12 mouse cellular contexts compared by ENCODE assay signal in genomic region chr11:116660181-116660580, GRCm38 (mm10). TPM values are rescaled to one million over a fixed set of nuclear protein-coding genes. Genes with fewer than 3 reads are reported as not detected.
A peak's percentile ranks its signal among the peaks of the same experiment; 100 is the strongest.
DNase-seq lines count a peak whose midpoint lies in the region; ATAC-seq and TF ChIP-seq lines count a peak whose summit lies in the region.
"Had no signal": no experiment of that assay in that cellular context is flagged by ENCODE, and none has a peak within 500 bp of the region (broad histone marks: within the 10 kb centered on the region; RNA-seq: fewer than 3 reads in every experiment).

No protein-coding gene starts in this region.

- ATAC-seq in hindbrain, postnatal 0 days, result no peak

- H3K9ac ChIP-seq in hindbrain, postnatal 0 days (replicated peaks; ENCODE audit: low read length), result no peak overlapping the region
- H3K9ac ChIP-seq: heart, embryonic 15.5 days; liver, embryonic 13.5 days had no signal

- DNase-seq in cerebellum, adult 11-12 months, result peak; percentile 56
- no peak for DNase-seq in cerebellum, adult 18-20 months
- peak; percentile 32 for DNase-seq in layer of hippocampus, adult 11-12 months (ENCODE audit: low spot score)
- DNase-seq in layer of hippocampus, adult 8-10 months (ENCODE audit: low spot score in 2 of 2), result no peak
- DNase-seq in MN1 (ENCODE audit: low spot score), result peak; percentile 48
- DNase-seq in hindbrain, postnatal 0 days (ENCODE audit: low spot score), result peak; percentile 67
- DNase-seq in urinary bladder, postnatal 14 days (ENCODE audit: low spot score), result no peak
- no peak for DNase-seq in thymus, postnatal 4 days
- DNase-seq: kidney, adult 11 months; liver, embryonic 13.5 days; thymus, adult 2 months had no signal

- no peaks in the 10 kb centered on the region for H3K27me3 ChIP-seq in hindbrain, postnatal 0 days (ENCODE audit: insufficient read depth, low read length)

- no peaks in the 10 kb centered on the region for H3K9me3 ChIP-seq in hindbrain, postnatal 0 days (ENCODE audit: low read length)
- H3K9me3 ChIP-seq: heart, embryonic 15.5 days; liver, embryonic 13.5 days had no signal

- no peak for TF ChIP-seq CTCF in hindbrain, postnatal 0 days (IDR thresholded peaks at IDR 0.05; ENCODE audit: low read depth)

- H3K4me3 ChIP-seq in hindbrain, postnatal 0 days (ENCODE audit: low read length), result no peak overlapping the region
- H3K4me3 ChIP-seq: heart, embryonic 15.5 days; liver, embryonic 13.5 days had no signal

- no peak overlapping the region for H3K4me2 ChIP-seq in hindbrain, postnatal 0 days (ENCODE audit: low read depth, low read length)
- H3K4me2 ChIP-seq: heart, embryonic 15.5 days; liver, embryonic 13.5 days had no signal

- H3K36me3 ChIP-seq in hindbrain, postnatal 0 days (ENCODE audit: insufficient read depth, low read length), result no peaks in the 10 kb centered on the region
- H3K36me3 ChIP-seq: heart, embryonic 15.5 days; liver, embryonic 13.5 days had no signal

- WGBS in hindbrain, postnatal 0 days, result 39% methylated on average over 9 of the region's 9 CpGs

- H3K27ac ChIP-seq in hindbrain, postnatal 0 days, result peak overlapping the region; percentile 90
- H3K27ac ChIP-seq: heart, embryonic 15.5 days; liver, embryonic 13.5 days had no signal

- peaks cover 38% of the 10 kb centered on the region for H3K4me1 ChIP-seq in hindbrain, postnatal 0 days (ENCODE audit: insufficient read depth, low read length)

RNA-seq across cellular contexts. Expression of gene Cygb, which starts 6.1 kb away (rescaled TPM):
- 10 to 100 TPM; 57.2 to 76.1 (median 63.0) TPM for total RNA-seq in layer of hippocampus, adult 8-10 months (2022)
- 48.4 and 54.7 TPM in 2 replicates for total RNA-seq in hindbrain, postnatal 0 days (2014; rRNA removed)
- 46.0 and 48.1 TPM in 2 replicates for polyA plus RNA-seq in hindbrain, postnatal 0 days (2015; fragmentation: Nextera tagmentation; extraction: Ambion mirVana)

RNA-seq across cellular contexts. Expression of gene Prcd, which starts 6.8 kb away (rescaled TPM):
- total RNA-seq in layer of hippocampus, adult 8-10 months (2022), result 1 to 10 TPM; 4.8 to 8.5 (median 5.8) TPM
- total RNA-seq in hindbrain, postnatal 0 days (2014; rRNA removed), result 1.2 and 1.3 TPM in 2 replicates
- 5.3 and 6.4 TPM in 2 replicates for polyA plus RNA-seq in hindbrain, postnatal 0 days (2015; fragmentation: Nextera tagmentation; extraction: Ambion mirVana)

RNA-seq across cellular contexts. Expression of gene Rhbdf2, which starts 33.4 kb away (rescaled TPM):
- total RNA-seq in layer of hippocampus, adult 8-10 months (2022), result 1 to 10 TPM; 1.1 to 2.5 (median 1.8) TPM
- 3.8 and 4.0 TPM in 2 replicates for total RNA-seq in hindbrain, postnatal 0 days (2014; rRNA removed)
- 1.1 and 1.6 TPM in 2 replicates for polyA plus RNA-seq in hindbrain, postnatal 0 days (2015; fragmentation: Nextera tagmentation; extraction: Ambion mirVana)

Comparison
In these comparisons a context has a peak if more than half of its experiments do, and no peak if none do; other contexts are left out.
1. DNase-seq: peak in cerebellum, adult 11-12 months (single experiment), layer of hippocampus, adult 11-12 months (single experiment), MN1 (single experiment) and hindbrain, postnatal 0 days (single experiment); none in cerebellum, adult 18-20 months (0 of 2), layer of hippocampus, adult 8-10 months (0 of 2), urinary bladder, postnatal 14 days (single experiment) and thymus, postnatal 4 days (single experiment).